Mouse (Mus musculus): ENCODE data around the gene Crlf3.

DNA sequence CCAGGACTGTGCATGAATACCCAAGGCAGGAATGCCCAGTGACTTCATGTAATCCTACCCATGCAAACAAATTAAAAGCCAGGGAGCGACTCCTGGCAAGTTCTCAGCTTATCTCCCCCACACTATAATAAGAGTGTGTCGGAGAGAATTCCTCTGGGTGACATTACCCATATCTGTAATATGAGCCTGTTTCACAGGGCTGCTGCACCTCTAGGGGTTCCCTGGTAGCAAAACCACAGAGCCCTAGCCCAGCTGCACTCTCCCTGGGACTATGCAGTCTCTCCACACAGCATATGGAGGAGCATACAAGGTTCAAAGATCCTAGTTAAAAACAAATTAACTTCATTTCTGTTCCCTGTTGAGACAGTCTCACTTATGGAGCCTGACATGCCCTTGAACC is 30.7 kb downstream of the Crlf3 start:
- TF ChIP-seq CTCF (IDR thresholded peaks at IDR 0.05; ENCODE audit: low read depth, low read length) (no peak), TAL1 (conservative IDR thresholded peaks at IDR 0.05; ENCODE audit: low read depth, low read length) (no peak), GATA1 (IDR thresholded peaks at IDR 0.05; ENCODE audit: borderline replicate concordance, low read length) (no peak), POLR2AphosphoS5 (IDR thresholded peaks at IDR 0.05; ENCODE audit: insufficient replicate concordance, low read depth, low read length) (no peak), GATA2 (IDR thresholded peaks at IDR 0.05; ENCODE audit: borderline replicate concordance, low read depth, low read length) (no peak)

Measured in G1E (cell line).